Mouse (Mus musculus): ENCODE data around the gene Akain1. TPM values are rescaled to one million over a fixed set of nuclear protein-coding genes. Genes with fewer than 3 reads are reported as not detected.

The Akain1 gene
- polyA plus RNA-seq, 1 experiment: 0.07 TPM

DNA sequence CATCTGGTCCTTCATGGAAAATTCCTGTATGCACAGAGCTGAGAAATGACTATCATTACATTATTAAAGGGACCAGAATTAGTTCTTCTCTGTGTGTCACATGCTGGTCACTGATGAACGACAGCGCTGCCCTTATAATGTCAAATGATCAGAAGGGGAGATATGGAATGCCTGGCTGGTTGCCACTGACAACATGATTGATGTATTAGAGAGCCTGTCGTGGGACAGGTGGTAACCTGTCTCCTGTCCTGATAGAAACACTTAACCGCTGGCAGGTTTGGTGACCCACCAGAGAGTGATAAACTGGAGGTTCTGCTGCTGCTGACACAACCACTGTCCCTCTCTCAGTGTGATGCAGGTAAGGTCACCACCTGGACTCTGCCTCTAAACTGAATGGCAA is 40.1 kb downstream of the Akain1 start:
- DNase-seq (ENCODE audit: low read depth): no peak

DNA sequence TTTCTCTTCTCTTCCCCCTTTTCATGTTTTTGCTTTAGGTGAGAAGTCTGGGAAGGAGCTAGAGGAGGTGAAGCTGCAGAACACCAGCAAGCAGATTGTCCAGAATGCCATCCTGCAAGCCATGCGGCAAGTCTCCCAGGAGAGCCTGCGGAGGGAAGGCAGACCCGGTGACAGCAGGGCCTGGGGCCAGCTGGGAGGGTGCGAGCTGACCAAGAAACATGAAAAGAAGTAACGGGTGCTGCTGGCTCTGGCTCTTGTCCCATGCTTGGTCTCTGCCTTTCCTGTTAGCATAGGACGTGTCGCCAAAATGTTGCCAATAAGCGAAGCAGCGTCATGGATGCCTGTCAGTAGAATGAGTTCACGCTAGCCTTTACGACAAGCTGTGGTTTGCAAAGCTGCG is 48.0 kb downstream of the Akain1 start:
- DNase-seq (ENCODE audit: low read depth): no peak

DNA sequence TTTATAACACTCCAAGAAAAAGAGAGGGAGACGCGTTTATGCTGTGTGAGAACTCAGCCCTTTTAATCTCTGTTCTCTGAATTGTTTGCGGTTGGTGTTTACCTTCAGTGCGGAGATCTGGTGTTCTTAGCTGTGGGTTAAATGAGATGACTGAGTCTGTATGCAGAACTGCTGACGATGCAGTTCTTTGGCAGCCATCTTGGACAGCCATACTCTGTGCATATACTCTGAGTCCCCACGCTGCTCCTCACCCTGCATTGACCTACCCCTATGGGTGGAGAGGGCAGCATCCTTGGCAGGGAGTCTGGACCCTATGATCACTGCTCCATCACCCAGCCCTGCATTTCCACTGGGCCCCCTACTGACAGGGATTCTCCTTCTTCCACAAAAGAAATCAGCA is 48.8 kb downstream of the Akain1 start:
- no peak for DNase-seq (ENCODE audit: low read depth)

DNA sequence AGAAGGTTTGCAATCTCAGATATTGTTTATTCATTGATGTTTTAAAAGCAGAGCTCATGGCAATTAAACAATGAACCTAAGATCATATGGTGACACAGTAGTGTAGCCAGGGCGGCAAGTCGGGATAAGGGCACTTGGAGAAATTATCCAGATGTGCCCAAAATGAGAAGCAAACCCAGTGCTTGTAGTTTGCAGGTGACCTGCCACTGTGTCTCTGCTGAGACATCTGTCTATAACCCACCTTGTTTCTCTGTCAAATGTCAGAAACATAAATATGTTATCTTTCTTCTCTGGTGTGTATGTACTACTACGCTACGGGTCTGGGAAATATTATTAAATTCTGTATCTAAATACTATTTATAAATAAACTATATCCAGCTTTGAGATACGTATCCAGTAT is 49.7 kb downstream of the Akain1 start:
- no peak for DNase-seq (ENCODE audit: low read depth)

DNA sequence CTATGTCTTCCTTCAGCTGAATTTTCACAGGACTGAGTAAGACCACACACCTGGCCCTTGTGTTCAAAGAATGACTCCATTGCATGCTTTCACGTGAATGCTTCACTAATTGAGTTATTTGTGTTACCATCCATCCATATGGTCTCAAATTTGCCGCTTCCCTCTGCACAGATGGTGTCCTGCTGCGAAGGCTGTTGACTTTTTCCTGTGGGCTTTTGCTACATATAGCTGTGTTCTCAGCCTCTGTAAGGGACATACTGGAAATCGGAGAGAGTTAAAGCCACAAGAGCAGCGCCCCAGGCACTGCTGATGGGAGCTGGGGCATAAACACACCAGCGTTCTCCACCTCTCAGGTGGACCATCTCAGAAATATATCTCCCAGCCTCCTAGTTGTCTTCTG is 53.2 kb downstream of the Akain1 start:
- DNase-seq (ENCODE audit: low read depth): no peak

DNA sequence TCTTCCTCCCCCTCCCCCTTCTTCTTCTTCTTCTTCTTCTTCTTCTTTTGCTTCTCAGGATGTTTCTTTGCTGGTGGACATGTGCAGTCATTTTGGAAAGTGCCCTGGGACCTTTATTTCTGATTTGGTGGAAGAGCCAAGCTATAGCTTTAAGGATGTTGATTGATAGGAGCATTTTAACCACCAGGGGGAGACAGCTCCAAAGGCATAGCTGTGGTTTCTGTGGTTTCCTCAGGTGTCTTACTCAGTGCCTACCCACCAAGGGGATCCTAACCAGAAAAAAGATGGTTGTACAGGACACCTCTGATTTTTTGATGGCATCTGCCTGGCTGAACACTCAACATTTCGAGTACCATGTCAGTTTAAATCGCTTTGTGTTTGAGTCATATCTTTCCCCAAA is 56.4 kb downstream of the Akain1 start:
- no peak for DNase-seq (ENCODE audit: low read depth)

DNA sequence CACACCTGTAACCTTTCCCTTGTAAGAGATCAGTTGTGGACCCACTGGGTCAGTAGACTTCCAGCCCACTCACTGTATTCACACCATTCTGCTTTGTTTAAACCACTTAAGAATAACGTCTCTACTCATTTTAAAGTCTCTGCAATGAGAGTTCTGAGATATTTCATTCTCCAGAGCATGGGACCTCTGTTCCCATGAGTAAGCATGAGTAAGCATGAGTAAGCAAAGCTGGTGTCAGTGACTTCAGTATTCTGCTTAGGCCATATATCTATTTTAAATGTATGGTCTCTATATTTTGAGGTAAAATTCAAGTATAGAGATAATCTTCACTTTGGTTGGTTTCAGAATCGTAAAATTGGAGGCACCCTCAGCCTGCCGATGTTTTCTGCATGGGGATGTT is 57.0 kb downstream of the Akain1 start:
- DNase-seq (ENCODE audit: low read depth): no peak

DNA sequence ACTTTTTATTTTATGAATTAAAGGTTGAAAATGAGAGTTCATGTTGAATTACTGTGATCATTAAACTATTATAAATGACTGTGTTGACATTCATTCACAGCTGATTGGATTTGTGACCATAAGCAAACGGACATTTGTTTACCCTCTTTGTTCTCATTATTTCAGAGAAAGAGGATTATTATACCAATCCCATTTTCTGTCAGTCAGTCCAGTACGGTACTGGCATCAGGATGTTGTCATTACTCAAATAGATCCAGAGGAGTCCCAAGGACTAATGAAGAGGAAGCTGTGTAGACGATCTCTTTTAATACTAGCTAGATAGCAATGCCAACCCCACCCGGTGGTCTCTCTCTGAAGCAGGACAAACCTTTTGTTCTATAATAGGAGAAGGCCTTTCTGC is 58.2 kb downstream of the Akain1 start:
- DNase-seq (ENCODE audit: low read depth): no peak

DNA sequence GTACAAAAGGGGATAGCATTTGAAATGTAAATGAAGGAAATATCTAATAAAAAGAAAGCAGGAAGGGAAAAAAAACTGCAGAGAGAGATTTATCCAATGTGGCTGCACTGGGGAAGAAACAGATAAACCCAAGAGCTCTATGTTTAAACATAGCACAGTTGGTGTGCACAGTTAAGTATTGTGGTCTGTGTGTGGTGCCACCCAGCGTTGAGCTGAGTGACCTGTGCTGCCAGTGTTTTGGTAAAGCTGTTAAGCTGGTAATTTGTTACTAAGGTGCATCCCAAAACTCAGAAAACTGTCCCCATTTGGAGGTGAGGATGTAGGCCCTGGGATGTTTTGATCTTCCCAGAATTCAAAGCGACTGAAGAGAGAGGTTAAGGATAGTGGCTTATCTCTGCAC is 59.8 kb downstream of the Akain1 start:
- DNase-seq (ENCODE audit: low read depth): no peak

DNA sequence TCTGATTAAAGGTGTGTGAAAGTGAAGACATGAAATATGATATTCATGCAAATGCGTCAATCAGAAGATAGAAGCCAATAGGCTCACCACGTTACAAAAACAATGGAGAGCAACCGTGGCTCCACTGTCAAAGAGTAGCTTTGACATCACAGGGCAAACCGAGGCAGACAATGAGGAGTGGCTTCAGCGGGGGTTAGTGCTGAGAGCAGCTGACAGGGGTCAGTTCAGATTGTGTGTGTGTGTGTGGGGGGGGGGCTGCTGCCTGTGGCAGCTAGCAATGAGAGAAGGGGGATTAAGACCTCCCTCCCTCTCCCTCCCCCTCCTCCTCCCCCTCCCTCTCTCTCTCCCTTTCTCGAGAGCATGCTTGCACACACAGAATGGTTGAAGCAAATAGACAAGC is 60.3 kb downstream of the Akain1 start:
- no peak for DNase-seq (ENCODE audit: low read depth)

DNA sequence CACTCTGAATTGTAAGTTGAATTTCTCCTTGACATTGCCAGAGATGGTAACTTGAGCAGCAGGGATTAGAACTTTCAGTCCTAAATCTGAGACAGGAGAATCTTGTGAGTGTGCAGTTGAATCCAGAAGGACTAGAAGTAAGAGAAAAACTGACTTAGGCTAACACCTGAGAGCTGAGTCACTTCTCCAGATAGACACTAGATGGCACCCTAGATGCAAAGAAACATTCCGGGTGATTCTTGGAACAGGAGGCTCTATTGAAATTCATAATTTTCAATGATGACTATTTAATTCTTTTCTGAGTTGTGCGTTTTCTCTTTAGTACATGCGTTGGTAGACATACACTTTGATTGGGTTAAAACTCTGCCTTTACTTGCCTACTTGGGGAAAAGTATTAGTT is 66.9 kb downstream of the Akain1 start:
- DNase-seq (ENCODE audit: low read depth): no peak

DNA sequence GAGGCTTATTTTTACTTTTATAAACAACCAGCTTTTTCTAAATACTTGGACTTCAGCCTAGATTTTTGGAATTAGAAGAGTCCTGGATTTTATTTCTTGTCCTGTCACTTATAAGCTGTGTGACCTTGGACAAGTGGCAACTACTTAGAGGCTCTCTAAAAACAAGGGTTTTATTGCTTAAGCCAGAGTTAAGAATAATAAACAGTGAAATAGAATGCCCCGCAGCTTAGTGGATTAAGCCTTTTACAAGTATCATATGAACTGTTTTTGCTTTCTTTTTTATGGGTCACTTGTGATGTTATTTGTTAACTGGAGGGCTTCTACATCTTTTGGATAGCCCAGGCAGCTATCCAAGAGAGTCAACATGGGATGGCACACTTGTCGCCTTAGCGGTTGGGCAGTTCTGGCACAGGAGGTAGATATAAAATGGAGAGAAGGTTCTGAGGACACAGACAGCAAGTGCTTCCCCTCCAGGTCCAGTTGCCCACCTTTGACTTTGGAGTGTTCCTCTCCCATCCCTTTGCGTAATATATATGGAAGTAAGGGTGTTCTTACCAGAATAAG is 77.3 kb downstream of the Akain1 start:
- no peak for DNase-seq (ENCODE audit: low read depth)

DNA sequence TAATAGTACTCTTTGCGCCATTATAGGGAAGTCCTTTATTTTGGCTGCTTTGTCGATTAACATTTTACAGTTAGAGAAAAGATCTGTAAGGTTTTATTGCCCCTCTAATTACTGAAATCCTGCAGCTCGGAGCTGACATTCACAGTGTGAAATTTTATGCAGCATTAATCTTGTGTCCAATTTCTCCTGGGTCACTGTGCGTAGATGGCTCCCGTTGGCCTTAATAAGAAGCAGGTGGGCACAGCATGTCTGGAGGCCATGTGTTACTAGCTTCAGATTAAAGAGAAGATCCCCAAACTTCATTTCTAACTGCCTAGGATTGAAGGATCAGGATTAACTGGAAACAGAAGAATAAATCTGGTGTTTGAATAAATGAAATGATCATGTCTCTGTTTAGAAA is 92.3 kb downstream of the Akain1 start:
- no peak for DNase-seq (ENCODE audit: low read depth)

Other genes with a start within 250 kb of the Akain1 start
- gene Zbtb14, start 56.3 kb upstream of the Akain1 start, polyA plus RNA-seq (2012; rRNA removed): 8.2 and 9.5 TPM in 2 replicates